Mouse (Mus musculus) brain, embryonic 14.5 days (tissue): ENCODE data around the gene Gabra4.

Source experiments
- CTCF ChIP-seq: fragments of 200-500 bp; IDR thresholded peaks from 2 replicates; pipeline ENCODE4 v1.5.1; 2012; ENCODE audit warnings: inconsistent platforms, mild to moderate bottlenecking, moderate library complexity, borderline replicate concordance; ENCODE audit not compliant: insufficient read depth, insufficient read length; ENCODE audit errors: extremely low read depth
- POLR2A ChIP-seq: fragments of 200-500 bp; IDR thresholded peaks from 2 replicates; pipeline ENCODE4 v1.6.1; 2012; ENCODE audit warnings: mild to moderate bottlenecking, inconsistent platforms, borderline replicate concordance; ENCODE audit not compliant: poor library complexity, insufficient read depth, insufficient read length, severe bottlenecking; ENCODE audit errors: extremely low read depth

DNA sequence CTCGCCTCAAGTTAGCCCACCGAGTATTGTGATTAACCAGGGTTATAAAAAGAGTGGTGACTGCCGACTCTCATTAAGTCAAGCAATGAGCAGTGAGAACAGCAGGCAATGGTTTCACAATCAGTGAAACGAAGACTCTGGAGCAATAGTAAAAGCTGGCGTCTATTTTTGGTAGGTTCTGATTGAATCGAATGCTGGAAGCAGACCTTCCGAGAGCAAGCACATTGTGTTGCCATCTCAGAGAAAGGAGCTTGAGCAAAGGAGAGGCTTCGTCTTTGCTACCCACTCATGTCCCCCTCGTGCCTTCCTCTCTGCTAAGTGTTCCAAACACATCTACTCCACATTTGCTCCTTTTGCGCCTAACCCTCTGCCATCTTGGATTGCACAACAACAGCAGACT, 18.3 kb downstream of the Gabra4 start:
- TF ChIP-seq POLR2A (no peak), CTCF (no peak)
